Comparison of ENCODE assay signal across 9 mouse cellular contexts in the genomic region with DNA sequence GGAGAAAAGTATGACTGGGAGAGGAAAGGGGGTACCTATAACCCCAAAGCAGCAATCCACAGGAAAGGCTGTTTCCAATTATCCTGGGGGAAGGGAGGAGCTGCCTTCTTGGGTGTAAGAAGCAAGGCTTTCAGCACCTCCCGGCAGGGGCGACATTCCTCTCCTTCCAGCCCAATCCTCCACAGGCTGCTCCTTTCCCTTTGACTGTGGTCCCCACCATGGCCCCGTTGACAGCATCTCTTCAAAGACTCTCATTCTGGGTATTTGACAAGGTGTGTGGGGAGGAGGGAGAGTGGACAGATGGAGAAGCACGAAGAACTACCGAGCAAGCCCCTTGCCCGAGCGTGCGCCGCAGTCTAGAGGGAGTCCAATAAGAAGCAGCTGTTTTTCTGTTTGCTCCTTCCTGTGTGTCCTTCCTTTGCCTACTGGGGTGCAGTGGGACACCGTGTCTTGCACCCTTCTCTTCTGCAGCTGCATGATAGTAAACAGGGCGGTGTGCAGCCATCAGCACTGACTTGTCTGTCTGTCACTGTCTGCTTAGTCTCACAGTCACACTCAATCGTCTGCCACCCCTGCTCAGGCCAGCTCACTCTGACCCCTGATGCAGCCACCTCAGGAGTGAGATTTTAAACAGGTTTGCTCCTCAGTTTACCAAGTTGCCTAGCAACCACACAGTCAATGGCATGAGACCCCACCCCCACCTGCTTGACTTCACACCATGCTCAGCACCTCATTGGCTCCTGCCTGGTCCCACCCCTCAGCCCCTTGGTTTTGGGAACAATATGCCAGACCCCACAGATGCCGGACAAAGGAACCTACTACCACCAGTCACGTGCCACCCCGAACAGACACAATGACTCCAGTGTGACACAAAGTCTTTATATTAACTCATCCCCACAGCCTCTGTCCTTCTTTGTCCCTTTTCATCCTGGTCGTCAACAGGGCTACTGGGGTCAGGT. TPM values are rescaled to one million over a fixed set of nuclear protein-coding genes. Genes with fewer than 3 reads are reported as not detected.
DNase-seq lines count a peak whose midpoint lies in the region; ATAC-seq and TF ChIP-seq lines count a peak whose summit lies in the region.
"Had no signal": no experiment of that assay in that cellular context is flagged by ENCODE, and none has a peak within 500 bp of the region (broad histone marks: within the 10 kb centered on the region; RNA-seq: fewer than 3 reads in every experiment).

No protein-coding gene starts in this region.

- peak; percentile 50 for ATAC-seq in embryonic facial prominence, embryonic 12.5 days (ENCODE audit: insufficient number of reproducible peaks, insufficient read depth, low FRiP score, low TSS enrichment)
- no peak for ATAC-seq in intestine, embryonic 14.5 days (replicated peaks; ENCODE audit: low FRiP score, low TSS enrichment, low read depth)
- peak; percentile 52; the same call in 1 of the 2 replicates for ATAC-seq in neural tube, embryonic 14.5 days (ENCODE audit: low read depth)
- ATAC-seq in lung, postnatal 0 days, result no peak

- no peak for TF ChIP-seq CTCF in left cerebral cortex, adult 2 months (IDR thresholded peaks at IDR 0.05)
- no peak for TF ChIP-seq CTCF in lung, postnatal 0 days (IDR thresholded peaks at IDR 0.05)

- TF ChIP-seq EP300 in lung, postnatal 0 days (IDR thresholded peaks at IDR 0.05), result no peak

- no peaks in the 10 kb centered on the region for H3K9me3 ChIP-seq in embryonic facial prominence, embryonic 12.5 days
- H3K9me3 ChIP-seq in intestine, embryonic 14.5 days (ENCODE audit: control insufficient read depth, low read length), result no peaks in the 10 kb centered on the region
- no peaks in the 10 kb centered on the region for H3K9me3 ChIP-seq in neural tube, embryonic 14.5 days (ENCODE audit: control insufficient read depth, low read length)
- no peaks in the 10 kb centered on the region for H3K9me3 ChIP-seq in lung, postnatal 0 days (ENCODE audit: low read length)

- peak in 1 of 2 experiments; percentile 11 for DNase-seq in left cerebral cortex, adult 2 months (ENCODE audit: extremely low spot score in 1 of 2, low spot score in 2 of 2)
- DNase-seq in left cerebral cortex, adult 9 months (ENCODE audit: low spot score in 2 of 2), result no peak
- no peak for DNase-seq in intestine, embryonic 14.5 days (ENCODE audit: low spot score)
- DNase-seq in cerebellum, adult 11 months, result no peak
- no peak for DNase-seq in lung, postnatal 0 days (ENCODE audit: low spot score)
- no peak for DNase-seq in left cerebral cortex, postnatal 36 days (ENCODE audit: low spot score in 2 of 2)

- H3K4me1 ChIP-seq in embryonic facial prominence, embryonic 12.5 days, result peaks cover 59% of the 10 kb centered on the region
- peaks cover 19% of the 10 kb centered on the region for H3K4me1 ChIP-seq in intestine, embryonic 14.5 days (replicated peaks; ENCODE audit: control insufficient read depth, insufficient read depth, low read length)
- H3K4me1 ChIP-seq in neural tube, embryonic 14.5 days (ENCODE audit: control insufficient read depth, insufficient read depth, low read length), result peaks cover 49% of the 10 kb centered on the region
- no peaks in the 10 kb centered on the region for H3K4me1 ChIP-seq in lung, postnatal 0 days (ENCODE audit: insufficient read depth, low read depth, low read length)

- peak overlapping the region; percentile 58; the same call in 1 of the 2 replicates for H3K4me3 ChIP-seq in left cerebral cortex, adult 2 months
- H3K4me3 ChIP-seq in embryonic facial prominence, embryonic 12.5 days, result peak overlapping the region; percentile 81
- H3K4me3 ChIP-seq in intestine, embryonic 14.5 days (ENCODE audit: low read depth, low read length), result no peak overlapping the region
- peak overlapping the region; percentile 87; the same call in 1 of the 2 replicates for H3K4me3 ChIP-seq in neural tube, embryonic 14.5 days (ENCODE audit: low read depth, low read length)
- no peak overlapping the region for H3K4me3 ChIP-seq in lung, postnatal 0 days (ENCODE audit: low read depth, low read length)

- peak overlapping the region; percentile 91; the same call in 1 of the 2 replicates for H3K9ac ChIP-seq in embryonic facial prominence, embryonic 12.5 days
- no peak overlapping the region for H3K9ac ChIP-seq in intestine, embryonic 14.5 days (ENCODE audit: low read length)
- H3K9ac ChIP-seq in neural tube, embryonic 14.5 days (replicated peaks; ENCODE audit: low read depth, low read length), result peak overlapping the region; percentile 88
- H3K9ac ChIP-seq in lung, postnatal 0 days (replicated peaks; ENCODE audit: low read depth), result no peak overlapping the region

- peak overlapping the region; percentile 82 for H3K4me2 ChIP-seq in embryonic facial prominence, embryonic 12.5 days (replicated peaks)
- peak overlapping the region; percentile 98 for H3K4me2 ChIP-seq in intestine, embryonic 14.5 days (ENCODE audit: low read length)
- peak overlapping the region; percentile 91 for H3K4me2 ChIP-seq in neural tube, embryonic 14.5 days (ENCODE audit: low read depth, low read length)
- H3K4me2 ChIP-seq in lung, postnatal 0 days (replicated peaks; ENCODE audit: low read depth, low read length), result no peak overlapping the region

- H3K27me3 ChIP-seq in embryonic facial prominence, embryonic 12.5 days, result no peaks in the 10 kb centered on the region
- no peaks in the 10 kb centered on the region; the same call in 1 of the 2 replicates for H3K27me3 ChIP-seq in intestine, embryonic 14.5 days (replicated peaks; ENCODE audit: control insufficient read depth, insufficient read depth, low read length)
- H3K27me3 ChIP-seq in neural tube, embryonic 14.5 days (ENCODE audit: control insufficient read depth, insufficient read depth, low read length), result no peaks in the 10 kb centered on the region; the same call in 1 of the 2 replicates
- H3K27me3 ChIP-seq in lung, postnatal 0 days (replicated peaks; ENCODE audit: insufficient read depth, low read length), result no peaks in the 10 kb centered on the region

- WGBS in embryonic facial prominence, embryonic 12.5 days, result 11% methylated on average over 16 of the region's 16 CpGs
- 29% methylated on average over 16 of the region's 16 CpGs for WGBS in intestine, embryonic 14.5 days
- 14% methylated on average over 16 of the region's 16 CpGs for WGBS in neural tube, embryonic 14.5 days
- 61% methylated on average over 15 of the region's 16 CpGs for WGBS in lung, postnatal 0 days

- peaks cover 31% of the 10 kb centered on the region for H3K36me3 ChIP-seq in embryonic facial prominence, embryonic 12.5 days
- H3K36me3 ChIP-seq in intestine, embryonic 14.5 days (ENCODE audit: control insufficient read depth, insufficient read depth, low read length), result peaks cover 34% of the 10 kb centered on the region
- H3K36me3 ChIP-seq in neural tube, embryonic 14.5 days (ENCODE audit: control insufficient read depth, insufficient read depth, low read length), result peaks cover 7% of the 10 kb centered on the region
- H3K36me3 ChIP-seq in lung, postnatal 0 days (ENCODE audit: insufficient read depth, low read length), result no peaks in the 10 kb centered on the region

- intact Hi-C loops in left cerebral cortex, adult 2 months (cut with DNase I), result no loop called here
- intact Hi-C loops in left cerebral cortex, postnatal 36 days (cut with DNase I), result no loop called here

- peak overlapping the region; percentile 87 for H3K27ac ChIP-seq in left cerebral cortex, adult 2 months
- H3K27ac ChIP-seq in embryonic facial prominence, embryonic 12.5 days, result peak overlapping the region; percentile 94
- no peak overlapping the region for H3K27ac ChIP-seq in intestine, embryonic 14.5 days (ENCODE audit: low read depth)
- H3K27ac ChIP-seq in neural tube, embryonic 14.5 days (ENCODE audit: low read depth, low read length), result no peak overlapping the region
- no peak overlapping the region for H3K27ac ChIP-seq in lung, postnatal 0 days (ENCODE audit: low read length)

RNA-seq across cellular contexts. Expression of gene Efnb3, which starts 1.2 kb away (rescaled TPM):
- total RNA-seq in left cerebral cortex, adult 2 months (2021), result 10 to 100 TPM; 46.6 to 63.0 TPM
- polyA plus RNA-seq in embryonic facial prominence, embryonic 12.5 days (2016; fragmentation: Nextera tagmentation; extraction: Ambion mirVana), result 57.0 and 61.9 TPM in 2 replicates
- polyA plus RNA-seq in intestine, embryonic 14.5 days (2014; fragmentation: Nextera tagmentation; extraction: Ambion mirVana), result 4.0 and 4.9 TPM in 2 replicates
- 23.2 and 35.6 TPM in 2 replicates for polyA plus RNA-seq in neural tube, embryonic 14.5 days (2014; fragmentation: Nextera tagmentation; extraction: Ambion mirVana)
- polyA plus RNA-seq in lung, postnatal 0 days (2015; fragmentation: Nextera tagmentation; extraction: Ambion mirVana), result 0.80 and 1.0 TPM in 2 replicates
- total RNA-seq in left cerebral cortex, postnatal 36 days (2021), result 10 to 100 TPM; 56.1 to 57.3 TPM

RNA-seq across cellular contexts. Expression of gene Dnah2, which starts 12.3 kb away (rescaled TPM):
- 1 to 10 TPM; 2.7 to 3.7 TPM for total RNA-seq in left cerebral cortex, adult 2 months (2021)
- polyA plus RNA-seq in embryonic facial prominence, embryonic 12.5 days (2016; fragmentation: Nextera tagmentation; extraction: Ambion mirVana), result 2.4 and 2.8 TPM in 2 replicates
- polyA plus RNA-seq in intestine, embryonic 14.5 days (2014; fragmentation: Nextera tagmentation; extraction: Ambion mirVana), result 0.98 and 1.9 TPM in 2 replicates
- polyA plus RNA-seq in neural tube, embryonic 14.5 days (2014; fragmentation: Nextera tagmentation; extraction: Ambion mirVana), result 5.7 and 6.9 TPM in 2 replicates
- polyA plus RNA-seq in lung, postnatal 0 days (2015; fragmentation: Nextera tagmentation; extraction: Ambion mirVana), result 1.3 and 2.2 TPM in 2 replicates
- total RNA-seq in left cerebral cortex, postnatal 36 days (2021), result 1 to 10 TPM; 1.4 to 2.1 TPM

RNA-seq across cellular contexts. Expression of gene Wrap53, which starts 18.9 kb away (rescaled TPM):
- 10 to 100 TPM in 1 of 2 experiments, 1 to 10 TPM in 1; 7.6 to 10.5 TPM for total RNA-seq in left cerebral cortex, adult 2 months (2021)
- 29.4 and 36.2 TPM in 2 replicates for polyA plus RNA-seq in embryonic facial prominence, embryonic 12.5 days (2016; fragmentation: Nextera tagmentation; extraction: Ambion mirVana)
- 26.8 and 31.8 TPM in 2 replicates for polyA plus RNA-seq in intestine, embryonic 14.5 days (2014; fragmentation: Nextera tagmentation; extraction: Ambion mirVana)
- 17.3 and 20.8 TPM in 2 replicates for polyA plus RNA-seq in neural tube, embryonic 14.5 days (2014; fragmentation: Nextera tagmentation; extraction: Ambion mirVana)
- 13.8 and 14.3 TPM in 2 replicates for polyA plus RNA-seq in lung, postnatal 0 days (2015; fragmentation: Nextera tagmentation; extraction: Ambion mirVana)
- 10 to 100 TPM; 10.2 to 10.8 TPM for total RNA-seq in left cerebral cortex, postnatal 36 days (2021)

RNA-seq across cellular contexts. Expression of gene Trp53, which starts 19.0 kb away (rescaled TPM):
- total RNA-seq in left cerebral cortex, adult 2 months (2021), result 10 to 100 TPM; 23.7 TPM
- polyA plus RNA-seq in embryonic facial prominence, embryonic 12.5 days (2016; fragmentation: Nextera tagmentation; extraction: Ambion mirVana), result 159 and 161 TPM in 2 replicates
- 176 and 192 TPM in 2 replicates for polyA plus RNA-seq in intestine, embryonic 14.5 days (2014; fragmentation: Nextera tagmentation; extraction: Ambion mirVana)
- polyA plus RNA-seq in neural tube, embryonic 14.5 days (2014; fragmentation: Nextera tagmentation; extraction: Ambion mirVana), result 54.6 and 68.8 TPM in 2 replicates
- 39.8 and 50.6 TPM in 2 replicates for polyA plus RNA-seq in lung, postnatal 0 days (2015; fragmentation: Nextera tagmentation; extraction: Ambion mirVana)
- 10 to 100 TPM; 21.7 to 22.6 TPM for total RNA-seq in left cerebral cortex, postnatal 36 days (2021)

RNA-seq across cellular contexts. Expression of gene Atp1b2, which starts 44.6 kb away (rescaled TPM):
- 100 to 1,000 TPM; 411 to 429 TPM for total RNA-seq in left cerebral cortex, adult 2 months (2021)
- polyA plus RNA-seq in embryonic facial prominence, embryonic 12.5 days (2016; fragmentation: Nextera tagmentation; extraction: Ambion mirVana), result 4.2 and 5.3 TPM in 2 replicates
- polyA plus RNA-seq in intestine, embryonic 14.5 days (2014; fragmentation: Nextera tagmentation; extraction: Ambion mirVana), result 7.3 and 8.2 TPM in 2 replicates
- polyA plus RNA-seq in neural tube, embryonic 14.5 days (2014; fragmentation: Nextera tagmentation; extraction: Ambion mirVana), result 66.6 and 99.6 TPM in 2 replicates
- 7.5 and 8.1 TPM in 2 replicates for polyA plus RNA-seq in lung, postnatal 0 days (2015; fragmentation: Nextera tagmentation; extraction: Ambion mirVana)
- 100 to 1,000 TPM; 398 to 420 TPM for total RNA-seq in left cerebral cortex, postnatal 36 days (2021)
- total RNA-seq: neutrophil, adult 5-6 weeks had no signal

Comparison
In these comparisons a context has a peak if more than half of its experiments do, and no peak if none do; other contexts are left out.
1. H3K27ac ChIP-seq: peak in left cerebral cortex, adult 2 months (single experiment) and embryonic facial prominence, embryonic 12.5 days (single experiment); none in intestine, embryonic 14.5 days (single experiment), neural tube, embryonic 14.5 days (single experiment) and lung, postnatal 0 days (single experiment).
2. H3K4me3 ChIP-seq: peak in left cerebral cortex, adult 2 months (single experiment), embryonic facial prominence, embryonic 12.5 days (single experiment) and neural tube, embryonic 14.5 days (single experiment); none in intestine, embryonic 14.5 days (single experiment) and lung, postnatal 0 days (single experiment).
3. ATAC-seq: peak in embryonic facial prominence, embryonic 12.5 days (single experiment) and neural tube, embryonic 14.5 days (single experiment); none in intestine, embryonic 14.5 days (single experiment) and lung, postnatal 0 days (single experiment).
4. H3K9ac ChIP-seq: peak in embryonic facial prominence, embryonic 12.5 days (single experiment) and neural tube, embryonic 14.5 days (single experiment); none in intestine, embryonic 14.5 days (single experiment) and lung, postnatal 0 days (single experiment).